Mouse (Mus musculus): ENCODE results near the gene Olfr314. TPM values are rescaled to one million over a fixed set of nuclear protein-coding genes. Genes with fewer than 3 reads are reported as not detected.

The Olfr314 gene
- polyA plus RNA-seq, 1 experiment from 2014 or later, result not detected

Other genes with a start within 250 kb of the Olfr314 start
- not detected in 2 replicates for gene Olfr330, start 248.1 kb upstream of the Olfr314 start, polyA plus RNA-seq (2015; fragmentation: Nextera tagmentation; extraction: Ambion mirVana)
- gene Olfr329-ps, start 236.5 kb upstream of the Olfr314 start, polyA plus RNA-seq (2015; fragmentation: Nextera tagmentation; extraction: Ambion mirVana), result not detected in 2 replicates
- 0.07 TPM in 1 of 2 replicates, not detected in the other for gene Olfr328, start 227.3 kb upstream of the Olfr314 start, polyA plus RNA-seq (2015; fragmentation: Nextera tagmentation; extraction: Ambion mirVana)
- gene Olfr224, start 212.4 kb upstream of the Olfr314 start, polyA plus RNA-seq (2015; fragmentation: Nextera tagmentation; extraction: Ambion mirVana), result not detected in 2 replicates
- gene Olfr325, start 205.2 kb upstream of the Olfr314 start, polyA plus RNA-seq (2015; fragmentation: Nextera tagmentation; extraction: Ambion mirVana), result not detected in 2 replicates
- not detected in 2 replicates for gene Olfr324, start 187.8 kb upstream of the Olfr314 start, polyA plus RNA-seq (2015; fragmentation: Nextera tagmentation; extraction: Ambion mirVana)
- gene 2210407C18Rik, start 166.9 kb upstream of the Olfr314 start, polyA plus RNA-seq (2015; fragmentation: Nextera tagmentation; extraction: Ambion mirVana), result not detected in 2 replicates
- not detected in 2 replicates for gene Olfr323, start 152.5 kb upstream of the Olfr314 start, polyA plus RNA-seq (2015; fragmentation: Nextera tagmentation; extraction: Ambion mirVana)
- 0.07 and 0.12 TPM in 2 replicates for gene Trim58, start 142.5 kb upstream of the Olfr314 start, polyA plus RNA-seq (2015; fragmentation: Nextera tagmentation; extraction: Ambion mirVana)
- not detected in 2 replicates for gene Olfr322, start 124.2 kb upstream of the Olfr314 start, polyA plus RNA-seq (2015; fragmentation: Nextera tagmentation; extraction: Ambion mirVana)
- not detected in 2 replicates for gene Olfr320, start 101.9 kb upstream of the Olfr314 start, polyA plus RNA-seq (2015; fragmentation: Nextera tagmentation; extraction: Ambion mirVana)
- gene Olfr319, start 83.8 kb upstream of the Olfr314 start, polyA plus RNA-seq (2015; fragmentation: Nextera tagmentation; extraction: Ambion mirVana), result not detected in 2 replicates
- not detected in 2 replicates for gene Olfr318, start 58.9 kb upstream of the Olfr314 start, polyA plus RNA-seq (2015; fragmentation: Nextera tagmentation; extraction: Ambion mirVana)
- gene Olfr317, start 43.7 kb upstream of the Olfr314 start, polyA plus RNA-seq (2015; fragmentation: Nextera tagmentation; extraction: Ambion mirVana), result 0.12 and 0.23 TPM in 2 replicates
- not detected in 2 replicates for gene Olfr316, start 30.2 kb upstream of the Olfr314 start, polyA plus RNA-seq (2015; fragmentation: Nextera tagmentation; extraction: Ambion mirVana)
- gene Olfr315, start 9.8 kb upstream of the Olfr314 start, polyA plus RNA-seq (2015; fragmentation: Nextera tagmentation; extraction: Ambion mirVana), result not detected in 2 replicates
- gene Fam183b, start 19.0 kb downstream of the Olfr314 start, polyA plus RNA-seq (2015; fragmentation: Nextera tagmentation; extraction: Ambion mirVana), result 2.4 and 7.3 TPM in 2 replicates
- gene Olfr313, start 32.0 kb downstream of the Olfr314 start, polyA plus RNA-seq (2015; fragmentation: Nextera tagmentation; extraction: Ambion mirVana), result 0.10 TPM in 1 of 2 replicates, not detected in the other
- not detected in 2 replicates for gene Olfr312, start 46.3 kb downstream of the Olfr314 start, polyA plus RNA-seq (2015; fragmentation: Nextera tagmentation; extraction: Ambion mirVana)
- gene Olfr311, start 56.3 kb downstream of the Olfr314 start, polyA plus RNA-seq (2015; fragmentation: Nextera tagmentation; extraction: Ambion mirVana), result not detected in 2 replicates
- gene Gm12258, start 64.2 kb downstream of the Olfr314 start, polyA plus RNA-seq (2015; fragmentation: Nextera tagmentation; extraction: Ambion mirVana), result 18.5 and 21.3 TPM in 2 replicates
- 12.7 and 14.0 TPM in 2 replicates for gene 2810021J22Rik, start 84.3 kb downstream of the Olfr314 start, polyA plus RNA-seq (2015; fragmentation: Nextera tagmentation; extraction: Ambion mirVana)
- 4.4 and 5.2 TPM in 2 replicates for gene Zfp39, start 121.3 kb downstream of the Olfr314 start, polyA plus RNA-seq (2015; fragmentation: Nextera tagmentation; extraction: Ambion mirVana)
- not detected in 2 replicates for gene Btnl10, start 135.0 kb downstream of the Olfr314 start, polyA plus RNA-seq (2015; fragmentation: Nextera tagmentation; extraction: Ambion mirVana)
- 453 and 491 TPM in 2 replicates for gene Rnf187, start 156.0 kb downstream of the Olfr314 start, polyA plus RNA-seq (2015; fragmentation: Nextera tagmentation; extraction: Ambion mirVana)
- gene Hist3h2ba, start 166.0 kb downstream of the Olfr314 start, polyA plus RNA-seq (2015; fragmentation: Nextera tagmentation; extraction: Ambion mirVana), result 383 and 402 TPM in 2 replicates
- gene Hist3h2a, start 171.7 kb downstream of the Olfr314 start, polyA plus RNA-seq (2015; fragmentation: Nextera tagmentation; extraction: Ambion mirVana), result 149 and 155 TPM in 2 replicates
- 1.1 and 1.3 TPM in 2 replicates for gene Trim17, start 171.7 kb downstream of the Olfr314 start, polyA plus RNA-seq (2015; fragmentation: Nextera tagmentation; extraction: Ambion mirVana)
- 18.7 and 21.9 TPM in 2 replicates for gene Trim11, start 195.1 kb downstream of the Olfr314 start, polyA plus RNA-seq (2015; fragmentation: Nextera tagmentation; extraction: Ambion mirVana)